Mouse (Mus musculus) lung, adult 2 months (tissue): ENCODE results near the gene Yipf4.

Source experiments
- CTCF ChIP-seq: fragments of 200-500 bp; IDR thresholded peaks from 2 replicates; pipeline ENCODE4 v1.5.1; 2011; ENCODE audit warnings: mild to moderate bottlenecking, low read length, control low read depth; ENCODE audit not compliant: insufficient read depth
- POLR2A ChIP-seq: fragments of 200-500 bp; IDR thresholded peaks from 2 replicates; pipeline ENCODE4 v1.6.1; 2011; ENCODE audit warnings: low read depth, mild to moderate bottlenecking, control low read depth, low read length, borderline replicate concordance; ENCODE audit errors: extremely low read depth

DNA sequence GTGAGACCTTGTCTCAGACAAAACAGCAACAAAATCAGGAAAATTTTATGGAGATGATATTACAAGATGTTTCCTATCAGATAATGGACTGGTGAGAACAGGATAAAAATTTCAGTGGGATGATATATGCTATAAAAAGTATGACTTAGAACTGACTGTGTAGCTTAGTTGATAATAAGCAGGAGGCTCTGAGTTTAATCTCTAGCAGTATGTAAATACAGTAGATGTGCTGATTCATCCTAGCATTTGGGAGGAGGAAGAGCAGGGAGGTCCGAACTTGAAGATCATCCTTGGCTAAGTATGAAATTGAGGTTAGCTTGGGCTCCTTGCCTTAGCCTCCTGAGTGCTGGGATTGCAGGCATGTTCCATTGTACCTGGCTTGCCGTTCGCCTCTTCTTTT is 2.3 kb downstream of the Yipf4 start:
- TF ChIP-seq POLR2A (no peak), CTCF (no peak)
